Mouse (Mus musculus): Measurements from ENCODE around the gene Tbata.

DNA sequence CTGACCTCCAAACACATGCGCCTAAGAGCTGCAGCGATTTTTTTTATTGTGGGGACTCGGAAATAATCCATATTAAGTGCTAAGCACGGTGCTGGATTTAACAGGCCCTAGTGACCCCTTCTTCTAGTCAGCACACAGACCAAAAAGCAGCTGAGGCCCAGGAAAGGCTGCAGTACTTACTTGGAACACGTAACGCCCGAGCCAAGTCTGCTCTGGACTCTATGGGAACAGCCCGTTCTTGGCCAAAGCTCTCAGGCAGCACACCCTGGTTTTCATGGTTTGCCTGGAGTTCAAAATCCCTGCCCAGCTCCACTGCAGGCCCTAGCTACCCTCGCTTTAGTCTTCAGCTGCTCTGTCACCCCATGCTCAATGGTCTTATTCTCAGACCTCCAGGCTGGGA, 22.9 kb downstream of the Tbata start:
- TF ChIP-seq CTCF (IDR thresholded peaks at IDR 0.05; ENCODE audit: low read depth): no peak
- no peak for TF ChIP-seq EP300 (IDR thresholded peaks at IDR 0.05; ENCODE audit: low read depth)

Data from liver, postnatal 0 days (tissue).